15 mouse cellular contexts compared by ENCODE assay signal in genomic region chr4:41047524-41048271, GRCm38 (mm10). TPM values are rescaled to one million over a fixed set of nuclear protein-coding genes. Genes with fewer than 3 reads are reported as not detected.
DNase-seq lines count a peak whose midpoint lies in the region; ATAC-seq and TF ChIP-seq lines count a peak whose summit lies in the region.
"Had no signal": no experiment of that assay in that cellular context is flagged by ENCODE, and none has a peak within 500 bp of the region (broad histone marks: within the 10 kb centered on the region; RNA-seq: fewer than 3 reads in every experiment).

TSS of gene Aqp7 (minus strand) at chr4:41048139.

- H3K9me3 ChIP-seq in heart, embryonic 12.5 days (replicated peaks): no peaks in the 10 kb centered on the region
- H3K9me3 ChIP-seq in forebrain, postnatal 0 days (ENCODE audit: low read length): no peaks in the 10 kb centered on the region
- H3K9me3 ChIP-seq: midbrain, embryonic 15.5 days had no signal

- ATAC-seq in heart, embryonic 12.5 days (ENCODE audit: insufficient number of reproducible peaks, low FRiP score): no peak; the same call in 1 of the 2 replicates
- ATAC-seq in forebrain, postnatal 0 days: no peak
- ATAC-seq: activated CD4-positive, CD25-positive, alpha-beta regulatory T cell, adult 4 months; midbrain, embryonic 15.5 days had no signal

- intact Hi-C loops in heart, adult 2 months (cut with DNase I): loop anchor here (1.0 to 10.0 kb wide), 2 partner anchors 16 to 203 kb away; no protein-coding TSS in a partner anchor
- intact Hi-C loops in heart, postnatal 36 days (cut with DNase I): no loop called here

- no peak within 1 kb of the TSS for H3K9ac ChIP-seq in heart, embryonic 12.5 days
- H3K9ac ChIP-seq in heart, adult 2 months (ENCODE audit: low read depth, low read length): peak within 1 kb of the TSS; percentile 72
- no peak within 1 kb of the TSS for H3K9ac ChIP-seq in forebrain, postnatal 0 days
- H3K9ac ChIP-seq: midbrain, embryonic 15.5 days had no signal

- TF ChIP-seq EP300 in heart, adult 2 months (IDR thresholded peaks at IDR 0.05; ENCODE audit: insufficient read depth, low read depth, low read length): peak; percentile 76; the same call in 1 of the 2 replicates

- TF ChIP-seq CTCF in heart, adult 2 months (IDR thresholded peaks at IDR 0.05): peak; percentile 17; the same call in 1 of the 2 replicates
- no peak for TF ChIP-seq CTCF in forebrain, postnatal 0 days (IDR thresholded peaks at IDR 0.05; ENCODE audit: low read depth)

- H3K36me3 ChIP-seq in heart, embryonic 12.5 days: no peaks in the 10 kb centered on the region
- no peaks in the 10 kb centered on the region for H3K36me3 ChIP-seq in heart, adult 2 months (ENCODE audit: control insufficient read depth, insufficient read depth, low read length)
- H3K36me3 ChIP-seq in forebrain, postnatal 0 days (ENCODE audit: insufficient read depth): no peaks in the 10 kb centered on the region
- H3K36me3 ChIP-seq: midbrain, embryonic 15.5 days had no signal

- no peak within 1 kb of the TSS for H3K4me2 ChIP-seq in heart, embryonic 12.5 days
- H3K4me2 ChIP-seq in forebrain, postnatal 0 days (ENCODE audit: low read depth): no peak within 1 kb of the TSS
- H3K4me2 ChIP-seq: midbrain, embryonic 15.5 days had no signal

- H3K4me1 ChIP-seq in heart, embryonic 12.5 days (replicated peaks): peaks cover 31% of the 10 kb centered on the region
- peaks cover 5% of the 10 kb centered on the region for H3K4me1 ChIP-seq in heart, adult 2 months (ENCODE audit: control insufficient read depth, insufficient read depth, low read length)
- no peaks in the 10 kb centered on the region for H3K4me1 ChIP-seq in forebrain, postnatal 0 days (ENCODE audit: insufficient read depth)

- WGBS in heart, embryonic 12.5 days: 19% methylated on average over 9 of the region's 9 CpGs
- 20% methylated on average over 9 of the region's 9 CpGs for WGBS in heart, adult 2 months
- WGBS in forebrain, postnatal 0 days: 46% methylated on average over 9 of the region's 9 CpGs

- no peaks in the 10 kb centered on the region for H3K27me3 ChIP-seq in heart, embryonic 12.5 days (replicated peaks)
- no peaks in the 10 kb centered on the region for H3K27me3 ChIP-seq in heart, adult 2 months (ENCODE audit: control insufficient read depth, insufficient read depth, low read length)
- H3K27me3 ChIP-seq in forebrain, postnatal 0 days (ENCODE audit: insufficient read depth, low read length): no peaks in the 10 kb centered on the region
- H3K27me3 ChIP-seq: midbrain, embryonic 15.5 days had no signal

- TF ChIP-seq POLR2A in heart, adult 2 months (IDR thresholded peaks at IDR 0.05; ENCODE audit: insufficient read depth, low read depth, low read length): peak; percentile 85

- H3K4me3 ChIP-seq in heart, embryonic 12.5 days: no peak within 1 kb of the TSS
- peak within 1 kb of the TSS; percentile 45 for H3K4me3 ChIP-seq in heart, adult 2 months
- H3K4me3 ChIP-seq in forebrain, postnatal 0 days (ENCODE audit: low read depth, low read length): no peak within 1 kb of the TSS
- H3K4me3 ChIP-seq: midbrain, embryonic 15.5 days had no signal

- no peaks in the 10 kb centered on the region for H3K79me2 ChIP-seq in heart, adult 2 months (replicated peaks; ENCODE audit: control insufficient read depth, insufficient read depth, low read length)

- DNase-seq in heart, adult 11 months: peak; percentile 98
- peak in 1 of 2 experiments; percentile 47 for DNase-seq in adrenal gland, postnatal 36 days
- peak; percentile 66 to 75 for DNase-seq in heart, adult 2 months
- DNase-seq in heart, postnatal 36 days: peak; percentile 34 to 52
- no peak for DNase-seq in kidney, adult 11 months
- DNase-seq in forebrain, postnatal 0 days: no peak
- no peak for DNase-seq in c-Kit-positive CD71-positive TER-119-positive erythroid progenitor cells, embryonic 14.5 days (ENCODE audit: low spot score)
- DNase-seq: cerebellum, adult 18-20 months; lung, postnatal 10 days; thymus, adult 18-20 months had no signal

- no peak within 1 kb of the TSS for H3K27ac ChIP-seq in heart, embryonic 12.5 days (ENCODE audit: poor library complexity, severe bottlenecking)
- peak within 1 kb of the TSS; percentile 93 for H3K27ac ChIP-seq in heart, adult 2 months
- no peak within 1 kb of the TSS for H3K27ac ChIP-seq in forebrain, postnatal 0 days (ENCODE audit: low read depth, low read length)
- H3K27ac ChIP-seq: midbrain, embryonic 15.5 days had no signal

RNA-seq across cellular contexts. Expression of gene Aqp7, which starts in this region (rescaled TPM):
- polyA plus RNA-seq in heart, embryonic 12.5 days (2016; fragmentation: Nextera tagmentation; extraction: Ambion mirVana): 0.09 TPM in 1 of 2 replicates, not detected in the other
- total RNA-seq in adrenal gland, postnatal 36 days (2021): 10 to 100 TPM; 22.9 to 26.1 TPM
- 10 to 100 TPM; 21.6 to 33.0 TPM for total RNA-seq in heart, adult 2 months (2021)
- polyA plus RNA-seq in heart, adult 2 months (2012; rRNA removed): 32.7 and 53.4 TPM in 2 replicates
- total RNA-seq in heart, postnatal 36 days (2021): 10 to 100 TPM; 30.2 to 49.0 TPM
- total RNA-seq in forebrain, postnatal 0 days (2014; rRNA removed): not detected in 2 replicates
- polyA plus RNA-seq in forebrain, postnatal 0 days (2015; fragmentation: Nextera tagmentation; extraction: Ambion mirVana): not detected in 2 replicates
- total RNA-seq: left cerebral cortex, postnatal 36 days; MEL had no signal
- polyA plus RNA-seq: midbrain, embryonic 15.5 days had no signal

Comparison
In these comparisons a context has a peak if more than half of its experiments do, and no peak if none do; other contexts are left out.
1. RNA of gene Aqp7 (total RNA-seq): 30.2 to 49.0 TPM in heart, postnatal 36 days, 21.6 to 33.0 TPM in heart, adult 2 months and 22.9 to 26.1 TPM in adrenal gland, postnatal 36 days; not detected in forebrain, postnatal 0 days; every median in the first group is over 10 times any median in the second.
2. RNA of gene Aqp7 (polyA plus RNA-seq): 32.7 to 53.4 TPM in heart, adult 2 months; 0.09 TPM in heart, embryonic 12.5 days and not detected in forebrain, postnatal 0 days; every median in the first group is over 10 times any median in the second.
3. DNase-seq: peak in heart, adult 11 months (single experiment), heart, adult 2 months (2 of 2) and heart, postnatal 36 days (2 of 2); none in kidney, adult 11 months (single experiment), forebrain, postnatal 0 days (single experiment) and c-Kit-positive CD71-positive TER-119-positive erythroid progenitor cells, embryonic 14.5 days (single experiment).